In the genomic region with DNA sequence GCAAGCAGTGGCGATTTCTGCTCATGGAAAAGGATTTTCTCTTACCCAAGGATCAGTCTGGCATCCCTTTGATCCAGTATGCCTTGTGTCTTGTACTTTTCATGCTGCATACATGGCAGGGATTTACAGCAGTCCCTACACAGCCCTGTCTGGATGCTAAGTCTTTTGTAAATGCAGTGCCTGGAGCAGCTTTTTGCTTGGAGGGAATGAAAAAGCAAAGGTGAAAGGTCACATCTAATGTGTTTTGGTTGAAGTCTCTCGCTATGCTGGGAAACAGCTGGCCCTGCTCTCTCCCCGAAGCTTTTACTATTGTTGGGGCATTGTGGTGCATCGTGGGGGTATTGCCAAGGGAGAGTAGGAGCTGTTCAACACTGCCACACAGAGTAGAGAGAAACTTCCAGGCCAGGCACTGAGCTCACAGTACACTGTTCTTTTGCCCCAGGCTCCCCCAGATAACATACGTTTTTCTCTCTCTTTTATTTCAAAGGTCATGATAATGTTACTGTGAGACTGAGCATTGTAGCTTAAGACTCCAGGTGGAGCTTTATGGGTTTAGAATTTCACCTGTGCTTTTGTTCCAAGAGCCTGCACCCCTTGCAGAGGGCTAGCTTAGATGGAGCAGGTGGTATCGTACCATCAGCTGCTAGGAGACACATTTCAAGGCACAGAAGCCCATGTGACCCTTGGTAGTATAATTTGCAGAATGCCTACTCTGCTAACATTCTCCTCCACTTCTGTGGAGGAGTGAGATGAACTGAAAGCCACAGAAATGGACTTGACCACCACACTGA, we compare ENCODE assay signal across 15 mouse cellular contexts.
DNase-seq lines count a peak whose midpoint lies in the region; ATAC-seq lines count a peak whose summit lies in the region.
"Had no signal": no experiment of that assay in that cellular context is flagged by ENCODE, and none has a peak within 500 bp of the region (broad histone marks: within the 10 kb centered on the region; RNA-seq: fewer than 3 reads in every experiment).

No protein-coding gene starts in this region.

- peak; percentile 67 for ATAC-seq in forebrain, embryonic 11.5 days (replicated peaks; ENCODE audit: low FRiP score)
- ATAC-seq in forebrain, embryonic 13.5 days, result no peak; the same call in 1 of the 2 replicates
- ATAC-seq in kidney, embryonic 15.5 days (replicated peaks; ENCODE audit: low FRiP score), result peak; percentile 66; the same call in 1 of the 2 replicates
- peak; percentile 28; the same call in 1 of the 2 replicates for ATAC-seq in midbrain, embryonic 14.5 days (ENCODE audit: low FRiP score, low TSS enrichment)
- ATAC-seq: inflammation-experienced regulatory T-cells, adult 6 months had no signal

- no peaks in the 10 kb centered on the region for H3K9me3 ChIP-seq in forebrain, embryonic 11.5 days (ENCODE audit: control insufficient read depth, low read length)
- H3K9me3 ChIP-seq in forebrain, embryonic 13.5 days (replicated peaks), result no peaks in the 10 kb centered on the region
- no peaks in the 10 kb centered on the region for H3K9me3 ChIP-seq in kidney, embryonic 15.5 days (replicated peaks)
- H3K9me3 ChIP-seq in midbrain, embryonic 14.5 days (ENCODE audit: control insufficient read depth, low read length), result no peaks in the 10 kb centered on the region
- H3K9me3 ChIP-seq: lung, embryonic 15.5 days had no signal

- no peaks in the 10 kb centered on the region for H3K27me3 ChIP-seq in forebrain, embryonic 11.5 days (ENCODE audit: control insufficient read depth, insufficient read depth, low read length)
- no peaks in the 10 kb centered on the region for H3K27me3 ChIP-seq in forebrain, embryonic 13.5 days
- H3K27me3 ChIP-seq in kidney, embryonic 15.5 days, result no peaks in the 10 kb centered on the region
- no peaks in the 10 kb centered on the region for H3K27me3 ChIP-seq in midbrain, embryonic 14.5 days (ENCODE audit: control insufficient read depth, insufficient read depth, low read length)
- H3K27me3 ChIP-seq: lung, embryonic 15.5 days had no signal

- no peaks in the 10 kb centered on the region for H3K36me3 ChIP-seq in forebrain, embryonic 11.5 days (ENCODE audit: control insufficient read depth, insufficient read depth, low read length)
- H3K36me3 ChIP-seq in forebrain, embryonic 13.5 days (ENCODE audit: poor library complexity, severe bottlenecking), result no peaks in the 10 kb centered on the region
- no peaks in the 10 kb centered on the region for H3K36me3 ChIP-seq in kidney, embryonic 15.5 days
- no peaks in the 10 kb centered on the region for H3K36me3 ChIP-seq in midbrain, embryonic 14.5 days (ENCODE audit: control insufficient read depth, insufficient read depth, low read length)
- H3K36me3 ChIP-seq: G1E; lung, embryonic 15.5 days had no signal

- H3K4me1 ChIP-seq in forebrain, embryonic 11.5 days (replicated peaks; ENCODE audit: control insufficient read depth, insufficient read depth, low read length), result peaks cover 10% of the 10 kb centered on the region
- peaks cover 38% of the 10 kb centered on the region for H3K4me1 ChIP-seq in forebrain, embryonic 13.5 days
- peaks cover 53% of the 10 kb centered on the region for H3K4me1 ChIP-seq in kidney, embryonic 15.5 days
- peaks cover 19% of the 10 kb centered on the region for H3K4me1 ChIP-seq in midbrain, embryonic 14.5 days (ENCODE audit: control insufficient read depth, insufficient read depth, low read length)

- no peak overlapping the region for H3K4me3 ChIP-seq in forebrain, embryonic 11.5 days (ENCODE audit: low read depth, low read length)
- no peak overlapping the region for H3K4me3 ChIP-seq in forebrain, embryonic 13.5 days
- H3K4me3 ChIP-seq in kidney, embryonic 15.5 days (replicated peaks), result no peak overlapping the region
- no peak overlapping the region for H3K4me3 ChIP-seq in midbrain, embryonic 14.5 days (replicated peaks; ENCODE audit: low read depth, low read length)
- H3K4me3 ChIP-seq: lung, embryonic 15.5 days had no signal

- no peak overlapping the region for H3K4me2 ChIP-seq in forebrain, embryonic 11.5 days (ENCODE audit: low read depth, low read length, severe bottlenecking)
- H3K4me2 ChIP-seq in forebrain, embryonic 13.5 days, result no peak overlapping the region
- no peak overlapping the region for H3K4me2 ChIP-seq in kidney, embryonic 15.5 days
- no peak overlapping the region for H3K4me2 ChIP-seq in midbrain, embryonic 14.5 days (ENCODE audit: low read length)
- H3K4me2 ChIP-seq: heart, embryonic 11.5 days; lung, embryonic 15.5 days had no signal

- WGBS in forebrain, embryonic 11.5 days, result 14% methylated on average over 6 of the region's 6 CpGs
- WGBS in forebrain, embryonic 13.5 days, result 17% methylated on average over 6 of the region's 6 CpGs
- 20% methylated on average over 6 of the region's 6 CpGs for WGBS in kidney, embryonic 15.5 days
- WGBS in midbrain, embryonic 14.5 days, result 20% methylated on average over 6 of the region's 6 CpGs

- no peak overlapping the region for H3K27ac ChIP-seq in forebrain, embryonic 11.5 days (ENCODE audit: low read depth, low read length)
- H3K27ac ChIP-seq in forebrain, embryonic 13.5 days, result no peak overlapping the region
- H3K27ac ChIP-seq in kidney, embryonic 15.5 days, result peak overlapping the region; percentile 79
- no peak overlapping the region; the same call in 1 of the 2 replicates for H3K27ac ChIP-seq in midbrain, embryonic 14.5 days (replicated peaks; ENCODE audit: low read depth, low read length)
- H3K27ac ChIP-seq: lung, embryonic 15.5 days had no signal

- peak; percentile 53 for DNase-seq in forebrain, embryonic 11.5 days (ENCODE audit: low spot score)
- DNase-seq in embryo, embryonic 11 days, result peak; percentile 79
- peak; percentile 64 for DNase-seq in midbrain, embryonic 14.5 days
- DNase-seq in adrenal gland, postnatal 10 days, result no peak
- DNase-seq in gastrocnemius, adult 8-10 months (ENCODE audit: low spot score in 2 of 2), result no peak
- DNase-seq in thymus, postnatal 36 days, result no peak
- DNase-seq: adrenal gland, postnatal 14 days; cerebellum, adult 9-11 months; thymus, postnatal 14 days had no signal

- no peak overlapping the region for H3K9ac ChIP-seq in forebrain, embryonic 11.5 days (ENCODE audit: low read length)
- no peak overlapping the region for H3K9ac ChIP-seq in forebrain, embryonic 13.5 days
- H3K9ac ChIP-seq in kidney, embryonic 15.5 days, result no peak overlapping the region
- H3K9ac ChIP-seq in midbrain, embryonic 14.5 days (replicated peaks; ENCODE audit: low read length), result no peak overlapping the region
- H3K9ac ChIP-seq: lung, embryonic 15.5 days had no signal

Comparison
In these comparisons a context has a peak if more than half of its experiments do, and no peak if none do; other contexts are left out.
1. DNase-seq: peak in forebrain, embryonic 11.5 days (single experiment), embryo, embryonic 11 days (single experiment) and midbrain, embryonic 14.5 days (single experiment); none in adrenal gland, postnatal 10 days (single experiment), gastrocnemius, adult 8-10 months (0 of 2) and thymus, postnatal 36 days (0 of 2).